Mouse (Mus musculus) G1E (cell line): ENCODE measurements around the gene Sipa1l3. TPM values are rescaled to one million over a fixed set of nuclear protein-coding genes. Genes with fewer than 3 reads are reported as not detected.

Source experiments
- ATAC-seq: 2 replicates; pipeline ENCODE4 v1.8.0; 2016; ENCODE audit warnings: mild to moderate bottlenecking; ENCODE audit not compliant: insufficient number of reproducible peaks, poor library complexity, low FRiP score, severe bottlenecking; ENCODE audit errors: extremely low read depth
- DNase-seq: peaks from one replicate; pipeline ENCODE4 v3.0.0; 2012; ENCODE audit warnings: low spot score
- H3K27me3 ChIP-seq: 2 replicates; pipeline ENCODE4 v1.6.1; 2012; ENCODE audit warnings: mild to moderate bottlenecking, low read length, inconsistent platforms; ENCODE audit not compliant: insufficient read depth
- H3K36me3 ChIP-seq: replicated peaks from 2 replicates; pipeline ENCODE3; 2012; ENCODE audit warnings: mild to moderate bottlenecking, inconsistent platforms
- H3K4me1 ChIP-seq: 2 replicates; pipeline ENCODE4 v1.6.1; 2012; ENCODE audit warnings: low read depth, low read length, inconsistent platforms, mixed read lengths; ENCODE audit not compliant: insufficient read depth
- H3K4me3 ChIP-seq: 2 replicates; pipeline ENCODE4 v1.5.1; 2012; ENCODE audit warnings: low read depth, mild to moderate bottlenecking, inconsistent platforms, low read length, moderate library complexity, mixed read lengths
- H3K9me3 ChIP-seq: replicated peaks from 2 replicates; pipeline ENCODE4 v1.6.1; 2012; ENCODE audit warnings: inconsistent platforms
- CTCF ChIP-seq: IDR thresholded peaks from 2 replicates; pipeline ENCODE4 v1.5.1; 2012; ENCODE audit warnings: low read depth, low read length, inconsistent platforms, mixed read lengths
- GATA1 ChIP-seq: IDR thresholded peaks from 2 replicates; pipeline ENCODE4 v1.6.1; 2012; ENCODE audit warnings: borderline replicate concordance, low read length, inconsistent platforms, mixed read lengths
- GATA2 ChIP-seq: IDR thresholded peaks from 2 replicates; pipeline ENCODE4 v1.6.1; 2012; ENCODE audit warnings: low read depth, low read length, inconsistent platforms, borderline replicate concordance
- POLR2AphosphoS5 ChIP-seq: IDR thresholded peaks from 2 replicates; pipeline ENCODE4 v1.6.1; 2012; ENCODE audit warnings: low read depth, low read length, inconsistent platforms; ENCODE audit not compliant: insufficient replicate concordance
- TAL1 ChIP-seq: conservative IDR thresholded peaks from 2 replicates; pipeline ENCODE4 v1.6.1; 2012; ENCODE audit warnings: low read depth, low read length, inconsistent platforms, mixed read lengths
- polyA plus RNA-seq: library from polyadenylated mRNA; stranded (reverse); fragments of >175 nt; gene quantifications from 2 replicates; pipeline ENCODE4 v1.2.3, GENCODE M21; 2012
- total RNA-seq, 2 experiments: library from RNA; stranded (forward) in 1 of 2; stranded (reverse) in 1 of 2; fragments of 200-1000 nt in 1 of 2; fragments of >200 nt in 1 of 2; fragmentation: Nextera tagmentation in 1 of 2; gene quantifications; 2 replicates each; pipeline ENCODE4 v1.2.3; 2014 to 2017

Gene Sipa1l3
- total and polyA plus RNA-seq, 3 experiments = 5.8 to 107 (median 49.6) TPM

DNA sequence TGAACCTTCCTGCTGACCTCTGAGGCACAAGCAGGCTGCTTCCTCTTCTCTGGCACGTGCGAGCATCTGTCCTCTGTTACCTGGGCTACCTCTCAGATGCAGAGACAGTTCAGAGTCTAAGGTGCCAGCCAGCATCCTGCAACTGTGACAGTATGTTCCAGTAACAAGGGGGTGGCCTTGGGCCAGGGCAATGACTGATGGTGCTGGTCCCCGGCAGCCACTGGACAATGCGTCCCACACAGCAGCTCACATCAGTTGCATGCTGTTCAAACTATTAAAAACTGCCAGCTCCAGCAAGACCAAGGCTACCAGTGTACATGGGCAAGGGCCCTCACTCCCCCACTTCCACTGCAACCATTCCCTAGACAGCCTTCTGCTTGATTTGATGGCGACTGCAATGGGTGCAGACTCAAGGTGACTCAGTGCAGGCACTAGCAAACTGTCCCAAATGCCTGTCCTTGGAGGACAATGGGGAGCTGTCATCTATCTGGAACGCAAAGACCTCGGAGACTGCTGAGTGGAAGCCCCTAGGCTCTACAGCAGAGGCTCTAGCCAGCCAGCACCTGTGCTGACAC is 136.9 kb downstream of the Sipa1l3 start:
- no peaks in the 10 kb centered on the region for H3K9me3 ChIP-seq
- no peak for ATAC-seq
- H3K27me3 ChIP-seq = no peaks in the 10 kb centered on the region
- peaks cover 92% of the 10 kb centered on the region for H3K36me3 ChIP-seq
- TF ChIP-seq CTCF = no peak
- TF ChIP-seq GATA1 = no peak
- TF ChIP-seq TAL1 = no peak
- TF ChIP-seq GATA2 = no peak
- TF ChIP-seq POLR2AphosphoS5 = no peak
- no peak overlapping the region for H3K4me3 ChIP-seq
- DNase-seq = no peak
- 0 out of 2 replicates have a peak, but pooled peaks cover 2% of the 10 kb centered on the region for H3K4me1 ChIP-seq

DNA sequence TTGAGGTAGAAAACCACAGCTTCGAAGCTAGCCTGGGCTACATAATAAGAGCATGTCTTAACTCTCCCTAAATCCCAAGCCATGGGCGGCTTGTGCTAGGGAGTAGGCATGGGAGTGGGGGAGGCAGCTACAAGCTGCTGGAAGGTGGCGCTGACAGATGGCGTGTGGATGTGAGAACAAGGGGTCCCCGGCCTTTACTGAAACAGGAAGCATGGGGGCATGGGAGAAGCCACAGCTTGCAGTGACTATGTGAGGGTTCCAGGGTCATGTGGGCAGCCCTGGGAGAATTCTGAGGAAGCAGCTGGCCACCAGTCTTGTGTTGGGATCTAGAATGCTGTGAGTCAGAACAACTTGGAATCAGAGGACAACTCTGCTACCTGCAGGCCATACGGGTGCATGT is 144.4 kb downstream of the Sipa1l3 start:
- DNase-seq = no peak
- no peaks in the 10 kb centered on the region for H3K27me3 ChIP-seq
- no peaks in the 10 kb centered on the region for H3K4me1 ChIP-seq
- peaks cover 84% of the 10 kb centered on the region for H3K36me3 ChIP-seq
- H3K4me3 ChIP-seq = no peak overlapping the region
- ATAC-seq = no peak
- TF ChIP-seq CTCF = no peak
- TF ChIP-seq GATA2 = no peak
- TF ChIP-seq TAL1 = no peak
- TF ChIP-seq POLR2AphosphoS5 = no peak
- no peak for TF ChIP-seq GATA1
- no peaks in the 10 kb centered on the region for H3K9me3 ChIP-seq

DNA sequence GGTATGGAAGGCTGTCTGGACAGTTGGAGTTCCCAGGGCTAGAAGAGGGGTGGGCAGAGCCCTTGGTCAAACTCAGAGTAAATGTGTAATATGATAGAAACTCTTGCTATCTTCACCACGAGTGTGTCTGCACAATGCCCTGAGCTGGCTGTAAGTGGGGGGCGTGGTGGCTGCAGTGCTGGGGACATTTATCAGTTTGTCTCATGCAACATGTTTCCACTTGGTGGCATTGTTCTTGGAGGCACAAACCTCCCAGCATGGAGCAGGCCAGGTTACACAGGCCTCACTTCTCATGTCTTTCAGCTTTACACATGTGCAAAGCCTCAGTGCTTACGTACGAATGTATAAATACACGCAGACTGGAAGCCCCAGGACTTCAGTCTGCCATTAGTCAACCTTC is 146.3 kb downstream of the Sipa1l3 start:
- no peak for DNase-seq
- no peaks in the 10 kb centered on the region for H3K9me3 ChIP-seq
- TF ChIP-seq GATA1 (no peak), POLR2AphosphoS5 (no peak), TAL1 (no peak), GATA2 (no peak), CTCF (no peak)
- H3K4me1 ChIP-seq = peaks cover 11% of the 10 kb centered on the region
- H3K27me3 ChIP-seq = no peaks in the 10 kb centered on the region
- no peak for ATAC-seq
- H3K4me3 ChIP-seq = no peak overlapping the region
- peaks cover 85% of the 10 kb centered on the region for H3K36me3 ChIP-seq

DNA sequence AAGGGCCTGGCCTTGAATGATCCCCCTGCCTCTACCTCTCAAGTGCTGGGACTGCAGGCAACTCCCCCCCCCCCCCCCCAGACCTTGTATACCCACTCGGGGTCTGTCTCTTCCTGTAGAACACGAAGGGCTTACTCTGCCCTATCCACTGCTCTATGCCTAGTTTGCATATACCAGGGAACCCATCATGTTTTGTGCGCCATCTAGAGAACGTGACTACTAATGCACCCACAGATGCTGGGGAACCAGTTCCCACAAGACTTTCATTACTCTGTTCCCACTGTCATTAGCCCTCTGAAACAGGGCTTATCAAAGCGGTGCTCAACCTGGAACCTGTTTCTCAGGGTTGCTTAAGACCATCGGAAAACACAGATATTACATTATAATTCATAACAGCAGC is 148.4 kb downstream of the Sipa1l3 start:
- H3K4me3 ChIP-seq = no peak overlapping the region
- peaks cover 83% of the 10 kb centered on the region for H3K36me3 ChIP-seq
- H3K4me1 ChIP-seq = peaks cover 11% of the 10 kb centered on the region
- no peaks in the 10 kb centered on the region for H3K27me3 ChIP-seq
- no peak for DNase-seq
- TF ChIP-seq GATA1 = no peak
- no peak for TF ChIP-seq TAL1
- no peak for TF ChIP-seq CTCF
- no peak for TF ChIP-seq POLR2AphosphoS5
- no peak for TF ChIP-seq GATA2
- no peaks in the 10 kb centered on the region for H3K9me3 ChIP-seq
- ATAC-seq = no peak

DNA sequence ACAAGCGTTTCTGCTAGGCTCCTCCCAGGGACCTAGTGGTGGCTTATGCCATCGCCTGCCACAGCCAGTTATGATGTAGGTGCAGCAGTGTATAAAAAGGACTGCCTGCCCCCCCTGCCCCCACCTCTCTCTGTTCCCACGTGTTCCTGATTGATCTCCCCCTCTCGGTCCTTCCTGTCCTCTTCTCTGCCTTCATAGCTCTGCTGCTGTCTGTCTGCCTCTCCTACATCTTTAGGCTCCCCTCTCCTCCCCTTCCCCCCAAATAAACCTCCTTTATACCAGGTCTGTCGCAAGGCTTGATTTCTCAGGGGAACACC is 150.5 kb downstream of the Sipa1l3 start:
- DNase-seq = no peak
- ATAC-seq = no peak
- H3K4me1 ChIP-seq = peaks cover 15% of the 10 kb centered on the region
- H3K9me3 ChIP-seq = no peaks in the 10 kb centered on the region
- H3K36me3 ChIP-seq = peaks cover 83% of the 10 kb centered on the region
- H3K4me3 ChIP-seq = no peak overlapping the region
- H3K27me3 ChIP-seq = no peaks in the 10 kb centered on the region
- TF ChIP-seq TAL1 (no peak), CTCF (no peak)

DNA sequence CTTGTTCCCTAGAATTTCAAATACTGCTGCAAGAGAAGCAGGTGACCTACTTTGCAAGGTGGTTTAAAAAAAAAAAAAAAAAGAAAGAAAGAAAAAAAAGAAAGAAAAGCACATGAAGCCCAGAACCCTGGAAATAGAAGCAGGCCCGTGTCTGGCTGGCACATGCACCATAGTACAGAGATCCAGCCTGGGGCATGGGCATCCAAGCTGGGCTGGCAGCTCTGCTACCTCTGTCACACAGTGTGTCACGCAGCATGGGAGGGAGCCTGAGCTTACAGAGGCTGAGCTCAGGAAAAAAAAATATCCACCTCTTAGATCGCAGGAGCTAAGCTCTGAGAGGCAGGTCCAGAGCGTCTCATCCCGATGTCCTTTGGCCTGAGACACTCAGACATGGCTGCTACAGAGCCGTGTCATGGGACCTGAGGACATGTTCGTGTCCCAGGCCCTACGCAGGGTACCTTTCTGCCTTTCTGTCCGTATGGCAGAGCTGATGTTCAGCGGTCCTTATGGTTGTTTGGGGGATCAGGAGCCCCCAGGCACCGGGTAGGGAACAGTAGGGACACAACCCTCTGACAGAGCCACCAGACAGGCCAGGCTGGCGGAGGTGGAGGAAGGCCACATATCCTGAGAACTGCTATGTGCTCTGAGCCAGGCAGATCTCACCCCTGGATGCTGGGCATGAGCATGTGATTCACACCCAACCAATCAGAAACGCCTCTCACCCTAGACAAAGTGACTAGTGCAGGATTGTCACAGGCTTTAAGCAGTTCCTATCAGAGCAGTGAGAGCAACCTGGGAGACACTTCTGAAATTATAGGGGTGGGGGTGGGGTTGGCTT is 151.1 kb downstream of the Sipa1l3 start:
- TF ChIP-seq CTCF = no peak
- TF ChIP-seq TAL1 = no peak
- TF ChIP-seq POLR2AphosphoS5 = no peak
- TF ChIP-seq GATA2 = no peak
- TF ChIP-seq GATA1 = no peak
- ATAC-seq (no peak), DNase-seq (no peak)
- H3K4me3 ChIP-seq = no peak overlapping the region
- peaks cover 83% of the 10 kb centered on the region for H3K36me3 ChIP-seq
- no peaks in the 10 kb centered on the region for H3K27me3 ChIP-seq
- H3K9me3 ChIP-seq = no peaks in the 10 kb centered on the region
- peaks cover 15% of the 10 kb centered on the region for H3K4me1 ChIP-seq

DNA sequence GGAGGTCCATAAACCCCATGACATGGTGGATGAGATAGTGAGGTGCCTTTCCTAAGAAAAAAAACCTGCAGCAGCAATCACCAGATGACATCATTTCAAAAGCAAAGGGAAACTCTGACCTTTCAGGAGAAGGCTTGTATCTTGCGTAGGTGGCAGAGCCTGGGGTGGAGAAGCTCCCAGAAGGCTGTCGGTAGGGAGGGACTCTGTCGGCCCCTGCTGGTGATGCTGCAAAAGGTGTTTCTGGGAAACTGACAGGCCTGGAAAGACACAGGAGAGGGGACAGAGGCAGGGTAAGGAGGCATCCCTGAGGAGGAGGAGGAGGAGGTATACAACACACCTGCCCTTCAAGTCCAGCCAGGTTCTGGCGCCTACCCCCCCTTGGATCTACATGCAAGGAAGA is 154.4 kb downstream of the Sipa1l3 start:
- peaks cover 77% of the 10 kb centered on the region for H3K36me3 ChIP-seq
- peaks cover 15% of the 10 kb centered on the region for H3K4me1 ChIP-seq
- DNase-seq (peak; percentile 78), ATAC-seq (no peak; the same call in 1 of the 2 replicates)
- H3K27me3 ChIP-seq = no peaks in the 10 kb centered on the region
- TF ChIP-seq CTCF = peak; percentile 31; the same call in 1 of the 2 replicates
- TF ChIP-seq POLR2AphosphoS5 = no peak
- no peak overlapping the region for H3K4me3 ChIP-seq
- H3K9me3 ChIP-seq = no peaks in the 10 kb centered on the region
